Mouse (Mus musculus): ENCODE measurements around the gene Lrit2. TPM values are rescaled to one million over a fixed set of nuclear protein-coding genes. Genes with fewer than 3 reads are reported as not detected.

Gene Lrit2
- total RNA-seq, 1 experiment, result not detected

DNA sequence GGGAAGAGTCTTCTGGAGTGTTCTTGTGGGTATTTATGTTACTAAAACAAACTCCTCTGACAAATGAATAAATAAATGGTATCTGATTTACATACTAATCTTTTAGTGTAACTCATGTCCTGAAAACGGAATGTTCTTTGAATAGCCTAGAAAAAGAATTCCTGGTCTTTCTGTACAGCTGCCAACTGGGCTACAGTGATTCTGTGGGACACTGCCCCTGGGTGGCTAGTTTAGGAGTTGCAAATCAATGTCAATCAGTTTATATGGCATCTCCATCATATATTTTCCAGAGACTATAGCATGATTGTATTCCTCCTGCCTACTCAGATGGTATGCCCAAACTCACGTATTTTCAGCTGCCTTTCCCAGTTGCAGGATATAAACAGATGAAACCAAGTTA, 2.9 kb upstream of the Lrit2 start:
- Histone ChIP-seq H3K9ac (ENCODE audit: insufficient read depth, low read depth, low read length, poor library complexity, severe bottlenecking) (no peak overlapping the region), H3K4me1 (ENCODE audit: control insufficient read depth in 2 of 2, insufficient read depth in 2 of 2, low read length in 2 of 2, poor library complexity in 1 of 2) (no peaks in the 10 kb centered on the region), H3K27ac (ENCODE audit: insufficient read depth, low read depth, low read length, poor library complexity, severe bottlenecking) (no peak overlapping the region), H3K36me3 (ENCODE audit: control insufficient read depth, insufficient read depth, low read length, poor library complexity, severe bottlenecking) (no peaks in the 10 kb centered on the region), H3K9me3 (ENCODE audit: control insufficient read depth, insufficient read depth, low read depth, low read length) (no peaks in the 10 kb centered on the region), H3K4me3 (ENCODE audit: insufficient read depth in 1 of 2, low read depth in 1 of 2, low read length in 2 of 2, poor library complexity in 1 of 2, severe bottlenecking in 1 of 2) (no peak overlapping the region)
- TF ChIP-seq ZC3H11A (IDR thresholded peaks at IDR 0.05; ENCODE audit: borderline replicate concordance, low read depth, low read length) (no peak), CHD2 (IDR thresholded peaks at IDR 0.05; ENCODE audit: low read depth, low read length) (no peak), HCFC1 (IDR thresholded peaks at IDR 0.05; ENCODE audit: borderline replicate concordance, insufficient read depth, low read length) (no peak), ZNF384 (IDR thresholded peaks at IDR 0.05; ENCODE audit: low read depth, low read length) (no peak), MAFK (IDR thresholded peaks at IDR 0.05; ENCODE audit: insufficient read depth, low read depth, low read length) (no peak)
- in situ Hi-C loops (cut with MboI; ENCODE audit: low sequenced_read_pairs in 2 of 2, unreplicated experiment in 2 of 2), result no loop called here
- no peak for DNase-seq (ENCODE audit: low read depth, low spot score)

DNA sequence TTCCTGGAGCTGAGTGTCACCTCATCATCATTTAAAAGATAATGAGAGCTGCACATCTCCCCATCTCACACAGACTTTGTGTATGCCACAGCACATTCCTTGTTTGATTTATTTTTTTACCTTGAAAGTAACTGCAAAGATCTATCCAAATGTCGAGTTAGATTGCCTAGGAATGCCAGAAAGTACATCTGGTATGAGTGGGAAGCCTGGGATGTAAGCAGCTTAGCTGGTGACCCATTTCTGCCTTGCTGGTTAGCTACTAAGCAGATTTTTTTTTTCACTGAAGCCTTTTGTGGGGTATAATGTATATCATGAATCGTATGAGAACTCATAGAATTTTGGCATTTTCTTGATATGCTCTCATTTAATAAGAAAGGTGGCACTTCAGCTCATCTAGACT, 1.1 kb upstream of the Lrit2 start:
- no peak for DNase-seq (ENCODE audit: low read depth, low spot score)
- in situ Hi-C loops (cut with MboI; ENCODE audit: low sequenced_read_pairs in 2 of 2, unreplicated experiment in 2 of 2), result no loop called here
- Histone ChIP-seq H3K9me3 (ENCODE audit: control insufficient read depth, insufficient read depth, low read depth, low read length) (no peaks in the 10 kb centered on the region), H3K27ac (ENCODE audit: insufficient read depth, low read depth, low read length, poor library complexity, severe bottlenecking) (no peak overlapping the region), H3K36me3 (ENCODE audit: control insufficient read depth, insufficient read depth, low read length, poor library complexity, severe bottlenecking) (no peaks in the 10 kb centered on the region), H3K9ac (ENCODE audit: insufficient read depth, low read depth, low read length, poor library complexity, severe bottlenecking) (no peak overlapping the region), H3K4me3 (ENCODE audit: insufficient read depth in 1 of 2, low read depth in 1 of 2, low read length in 2 of 2, poor library complexity in 1 of 2, severe bottlenecking in 1 of 2) (no peak overlapping the region), H3K4me1 (ENCODE audit: control insufficient read depth in 2 of 2, insufficient read depth in 2 of 2, low read length in 2 of 2, poor library complexity in 1 of 2) (no peaks in the 10 kb centered on the region)
- TF ChIP-seq ZNF384 (IDR thresholded peaks at IDR 0.05; ENCODE audit: low read depth, low read length) (no peak), ZC3H11A (IDR thresholded peaks at IDR 0.05; ENCODE audit: borderline replicate concordance, low read depth, low read length) (no peak), MAFK (IDR thresholded peaks at IDR 0.05; ENCODE audit: insufficient read depth, low read depth, low read length) (no peak), HCFC1 (IDR thresholded peaks at IDR 0.05; ENCODE audit: borderline replicate concordance, insufficient read depth, low read length) (no peak), CHD2 (IDR thresholded peaks at IDR 0.05; ENCODE audit: low read depth, low read length) (no peak)

DNA sequence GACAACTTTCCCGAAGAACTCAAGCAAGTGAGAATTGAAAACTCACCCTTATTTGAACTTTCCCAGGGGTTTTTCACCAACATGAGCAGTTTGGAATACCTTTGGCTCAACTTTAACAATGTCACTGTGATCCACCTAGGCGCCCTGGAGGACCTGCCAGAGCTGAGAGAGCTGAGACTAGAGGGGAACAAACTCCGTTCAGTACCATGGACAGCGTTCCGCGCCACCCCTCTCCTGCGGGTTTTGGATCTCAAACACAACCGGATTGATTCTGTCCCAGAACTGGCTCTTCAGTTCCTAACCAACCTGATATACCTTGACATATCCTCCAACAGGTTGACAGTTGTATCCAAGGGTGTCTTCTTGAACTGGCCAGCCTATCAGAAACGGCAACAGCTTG, 787 bp downstream of the Lrit2 start:
- TF ChIP-seq ZNF384 (IDR thresholded peaks at IDR 0.05; ENCODE audit: low read depth, low read length) (no peak), MAFK (IDR thresholded peaks at IDR 0.05; ENCODE audit: insufficient read depth, low read depth, low read length) (no peak), HCFC1 (IDR thresholded peaks at IDR 0.05; ENCODE audit: borderline replicate concordance, insufficient read depth, low read length) (no peak), CHD2 (IDR thresholded peaks at IDR 0.05; ENCODE audit: low read depth, low read length) (no peak), ZC3H11A (IDR thresholded peaks at IDR 0.05; ENCODE audit: borderline replicate concordance, low read depth, low read length) (no peak)
- H3K9ac ChIP-seq (ENCODE audit: insufficient read depth, low read depth, low read length, poor library complexity, severe bottlenecking), result no peak overlapping the region
- H3K36me3 ChIP-seq (ENCODE audit: control insufficient read depth, insufficient read depth, low read length, poor library complexity, severe bottlenecking), result no peaks in the 10 kb centered on the region
- no peaks in the 10 kb centered on the region for H3K4me1 ChIP-seq (ENCODE audit: control insufficient read depth in 2 of 2, insufficient read depth in 2 of 2, low read length in 2 of 2, poor library complexity in 1 of 2)
- peak; percentile 60 for DNase-seq (ENCODE audit: low read depth, low spot score)
- in situ Hi-C loops (cut with MboI; ENCODE audit: low sequenced_read_pairs in 2 of 2, unreplicated experiment in 2 of 2), result no loop called here
- no peak overlapping the region for H3K27ac ChIP-seq (ENCODE audit: insufficient read depth, low read depth, low read length, poor library complexity, severe bottlenecking)
- H3K4me3 ChIP-seq (ENCODE audit: insufficient read depth in 1 of 2, low read depth in 1 of 2, low read length in 2 of 2, poor library complexity in 1 of 2, severe bottlenecking in 1 of 2), result no peak overlapping the region
- no peaks in the 10 kb centered on the region for H3K9me3 ChIP-seq (ENCODE audit: control insufficient read depth, insufficient read depth, low read depth, low read length)

GRCm38 (mm10) chr14:37080724-37081123, 13.0 kb downstream of the Lrit2 start:
- H3K4me1 ChIP-seq (ENCODE audit: control insufficient read depth in 2 of 2, insufficient read depth in 2 of 2, low read length in 2 of 2, poor library complexity in 1 of 2), result no peaks in the 10 kb centered on the region
- H3K36me3 ChIP-seq (ENCODE audit: control insufficient read depth, insufficient read depth, low read length, poor library complexity, severe bottlenecking), result no peaks in the 10 kb centered on the region
- in situ Hi-C loops (cut with MboI; ENCODE audit: low sequenced_read_pairs in 2 of 2, unreplicated experiment in 2 of 2), result no loop called here
- no peak overlapping the region for H3K9ac ChIP-seq (ENCODE audit: insufficient read depth, low read depth, low read length, poor library complexity, severe bottlenecking)
- H3K27ac ChIP-seq (ENCODE audit: insufficient read depth, low read depth, low read length, poor library complexity, severe bottlenecking), result no peak overlapping the region
- H3K9me3 ChIP-seq (ENCODE audit: control insufficient read depth, insufficient read depth, low read depth, low read length), result no peaks in the 10 kb centered on the region
- no peak overlapping the region for H3K4me3 ChIP-seq (ENCODE audit: insufficient read depth in 1 of 2, low read depth in 1 of 2, low read length in 2 of 2, poor library complexity in 1 of 2, severe bottlenecking in 1 of 2)
- DNase-seq (ENCODE audit: low read depth, low spot score), result no peak
- no peak for TF ChIP-seq HCFC1 (IDR thresholded peaks at IDR 0.05; ENCODE audit: borderline replicate concordance, insufficient read depth, low read length)
- TF ChIP-seq ZNF384 (IDR thresholded peaks at IDR 0.05; ENCODE audit: low read depth, low read length), result no peak
- TF ChIP-seq ZC3H11A (IDR thresholded peaks at IDR 0.05; ENCODE audit: borderline replicate concordance, low read depth, low read length), result no peak
- TF ChIP-seq CHD2 (IDR thresholded peaks at IDR 0.05; ENCODE audit: low read depth, low read length), result no peak
- no peak for TF ChIP-seq MAFK (IDR thresholded peaks at IDR 0.05; ENCODE audit: insufficient read depth, low read depth, low read length)

DNA sequence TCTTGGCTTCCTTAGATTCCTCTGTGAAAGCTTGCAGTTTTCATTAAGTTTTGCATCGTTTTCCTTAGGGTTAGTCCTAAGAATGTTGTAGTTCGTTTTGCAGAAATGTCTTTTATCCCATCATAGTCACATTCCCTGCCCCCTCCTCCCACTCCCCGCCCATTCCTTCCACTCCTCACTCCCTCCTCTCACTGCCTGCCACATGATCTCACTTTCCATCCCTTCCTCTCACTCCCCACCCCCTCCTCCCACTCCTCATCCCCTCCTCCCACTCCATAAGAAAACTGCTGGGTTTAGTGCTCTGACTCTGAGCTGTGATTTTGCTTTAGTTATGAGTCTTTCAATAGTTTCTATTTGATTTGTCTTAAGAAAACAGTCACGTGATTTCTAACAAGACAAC, 16.0 kb downstream of the Lrit2 start:
- TF ChIP-seq HCFC1 (IDR thresholded peaks at IDR 0.05; ENCODE audit: borderline replicate concordance, insufficient read depth, low read length) (no peak), ZC3H11A (IDR thresholded peaks at IDR 0.05; ENCODE audit: borderline replicate concordance, low read depth, low read length) (no peak), CHD2 (IDR thresholded peaks at IDR 0.05; ENCODE audit: low read depth, low read length) (no peak), MAFK (IDR thresholded peaks at IDR 0.05; ENCODE audit: insufficient read depth, low read depth, low read length) (no peak), ZNF384 (IDR thresholded peaks at IDR 0.05; ENCODE audit: low read depth, low read length) (no peak)
- Histone ChIP-seq H3K9me3 (ENCODE audit: control insufficient read depth, insufficient read depth, low read depth, low read length) (no peaks in the 10 kb centered on the region), H3K36me3 (ENCODE audit: control insufficient read depth, insufficient read depth, low read length, poor library complexity, severe bottlenecking) (no peaks in the 10 kb centered on the region)

More for the DNA sequence above, 16.0 kb downstream of the Lrit2 start:
- Histone ChIP-seq H3K4me3 (ENCODE audit: insufficient read depth in 1 of 2, low read depth in 1 of 2, low read length in 2 of 2, poor library complexity in 1 of 2, severe bottlenecking in 1 of 2) (no peak overlapping the region), H3K9ac (ENCODE audit: insufficient read depth, low read depth, low read length, poor library complexity, severe bottlenecking) (no peak overlapping the region), H3K27ac (ENCODE audit: insufficient read depth, low read depth, low read length, poor library complexity, severe bottlenecking) (no peak overlapping the region), H3K4me1 (ENCODE audit: control insufficient read depth in 2 of 2, insufficient read depth in 2 of 2, low read length in 2 of 2, poor library complexity in 1 of 2) (no peaks in the 10 kb centered on the region)
- in situ Hi-C loops (cut with MboI; ENCODE audit: low sequenced_read_pairs in 2 of 2, unreplicated experiment in 2 of 2), result no loop called here
- DNase-seq (ENCODE audit: low read depth, low spot score), result no peak

Measured in ES-E14 (cell line).